Mouse (Mus musculus) layer of hippocampus, postnatal 14 days (tissue): ENCODE measurements around the gene Tfpi2. TPM values are rescaled to one million over a fixed set of nuclear protein-coding genes. Genes with fewer than 3 reads are reported as not detected.

Source experiments
- DNase-seq, 2 experiments: peaks; one replicate each; pipeline ENCODE4 v3.0.0; 2021 to 2022; ENCODE audit warnings: low spot score in 2 of 2, mixed read lengths in 1 of 2
- total RNA-seq, 2 experiments: library from RNA; stranded (reverse); gene quantifications; 2 replicates each; pipeline ENCODE4 v1.2.3; 2021

The Tfpi2 gene
- total RNA-seq, 2 experiments from 2014 or later, result 0.21 to 0.24 TPM

DNA sequence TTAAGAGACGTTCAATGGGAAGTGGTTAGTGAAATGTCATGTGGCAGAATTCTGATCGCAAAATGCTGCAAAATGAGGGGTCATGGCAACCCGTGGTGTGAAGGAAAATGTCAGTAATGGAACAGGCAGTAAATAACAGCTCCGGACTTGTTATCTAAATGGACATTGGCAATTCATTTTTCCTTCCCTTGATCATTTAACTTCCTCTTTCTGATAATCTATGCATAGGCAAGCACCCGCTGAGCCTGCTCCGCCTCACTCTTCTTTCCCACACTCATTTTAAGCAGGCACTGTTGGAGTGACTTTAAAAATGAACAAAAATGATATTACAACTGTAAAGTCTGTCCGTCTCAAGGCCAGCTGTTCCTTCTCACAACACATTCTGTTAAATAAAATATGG, 72.7 kb downstream of the Tfpi2 start:
- peak in 1 of 2 experiments; percentile 3 for DNase-seq

Other genes starting within 250 kb of the Tfpi2 start
- gene Calcr, start 224.2 kb downstream of the Tfpi2 start, total RNA-seq, result not detected
- gene Gngt1, start 4.9 kb upstream of the Tfpi2 start, total RNA-seq, result not detected
- 10 to 100 TPM in 1 of 2 experiments, 1 to 10 TPM in 1; 9.9 to 10.8 TPM for gene Gng11, start 15.0 kb upstream of the Tfpi2 start, total RNA-seq
- 10 to 100 TPM; 20.4 to 24.8 TPM for gene Bet1, start 98.1 kb upstream of the Tfpi2 start, total RNA-seq